Mouse (Mus musculus) NIH3T3 (cell line): ENCODE results near the gene Smg9.
A peak's percentile ranks its signal among the peaks of the same experiment; 100 is the strongest.

Source experiments
- DNase-seq: peaks from one replicate; pipeline ENCODE4 v3.0.0-alpha.2; 2012; ENCODE audit warnings: low read depth

The Smg9 gene

DNA sequence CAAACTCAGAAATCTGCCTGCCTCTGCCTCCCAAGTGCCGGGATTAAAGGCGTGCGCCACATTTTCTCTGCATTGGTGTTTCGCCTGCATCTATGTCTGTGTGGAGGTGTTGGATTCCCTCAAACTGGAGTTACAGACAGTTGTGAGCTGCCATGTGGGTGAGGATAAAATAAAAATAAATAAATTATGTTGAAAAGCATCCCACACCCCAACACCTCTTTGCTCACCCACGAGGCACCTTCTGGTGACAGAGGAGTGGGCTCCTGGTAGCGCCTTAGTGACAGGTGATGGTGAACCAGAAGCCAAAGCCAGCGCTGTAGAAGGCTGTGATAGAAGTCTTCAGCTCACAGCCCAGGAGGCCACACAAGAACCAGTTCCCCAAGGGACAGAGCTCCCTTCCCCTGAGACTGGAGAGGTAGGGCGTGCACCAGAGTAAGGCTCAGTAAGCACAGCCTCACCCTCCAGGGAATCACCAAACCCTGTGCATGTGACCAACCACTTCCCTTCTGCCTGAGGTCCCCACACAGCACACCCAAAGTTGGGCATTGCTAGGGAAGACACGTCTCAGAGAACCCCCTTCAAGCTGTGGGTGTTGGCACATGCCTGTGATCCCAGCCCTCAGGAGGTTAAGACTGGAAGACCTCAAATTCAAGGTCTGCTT, 46.0 kb downstream of the Smg9 start:
- DNase-seq, result no peak

GRCm38 (mm10) chr7:24446697-24447340, 47.4 kb downstream of the Smg9 start:
- DNase-seq, result no peak

DNA sequence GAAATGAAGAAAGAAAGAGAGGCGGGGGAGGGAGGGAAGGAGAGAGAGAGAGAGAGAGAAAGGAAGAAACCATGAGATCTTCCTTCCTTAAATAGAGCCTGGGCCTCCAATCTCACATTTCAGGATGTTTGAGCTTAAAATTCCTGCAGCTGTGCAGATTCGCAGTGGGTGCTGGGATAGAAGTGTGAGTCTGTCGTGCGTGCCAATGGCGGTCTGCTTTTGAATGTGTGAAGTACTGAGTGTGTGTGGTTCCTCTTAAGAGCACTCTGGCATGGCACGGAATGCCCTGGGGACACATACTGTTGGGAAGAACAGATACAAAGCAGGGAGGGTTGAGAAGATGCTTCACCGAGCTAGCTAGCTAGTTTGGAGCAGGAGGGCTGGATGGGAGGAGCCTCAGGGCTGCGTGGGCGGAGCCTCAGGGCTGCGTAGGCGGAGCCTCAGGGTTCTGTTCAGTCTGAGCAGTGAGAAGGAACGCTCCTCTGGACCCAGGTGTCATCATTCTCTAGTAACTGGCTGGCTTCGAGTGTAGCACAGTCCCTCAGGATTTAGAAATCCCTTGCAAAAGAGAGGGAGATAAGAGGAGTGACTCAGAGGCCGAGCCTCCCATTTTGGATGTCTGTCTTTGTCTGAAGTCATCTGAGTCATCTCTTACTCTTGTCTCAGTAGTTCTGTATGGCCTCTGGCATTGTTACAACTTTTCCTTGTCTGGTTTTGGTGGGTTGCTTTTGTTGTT, 49.5 kb downstream of the Smg9 start:
- DNase-seq, result peak; percentile 79

- DNase-seq, result no peak
Measured at GRCm38 (mm10) chr7:24450585-24451017, 51.2 kb downstream of the Smg9 start.

DNA sequence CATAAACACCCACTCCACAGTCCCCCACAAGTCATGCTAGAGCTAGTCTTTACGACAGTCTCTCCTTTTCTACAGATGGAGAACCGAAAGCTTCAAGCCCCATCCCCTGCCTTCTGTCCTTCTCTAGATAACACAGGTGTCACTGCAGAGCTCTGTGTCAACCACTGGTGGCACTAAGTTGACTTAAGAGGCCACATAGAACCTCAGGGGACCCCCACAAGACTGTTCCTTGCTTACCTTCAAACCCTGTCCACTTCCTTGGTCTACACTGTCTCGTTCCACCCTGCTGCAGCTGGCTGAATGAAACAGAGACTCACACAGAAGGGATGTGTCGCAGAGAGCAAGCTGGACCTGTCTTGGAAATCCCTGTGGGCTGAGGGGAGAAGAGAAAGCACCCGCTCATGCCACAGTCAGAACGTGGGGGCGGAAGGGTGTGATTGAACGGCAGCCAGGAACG, 52.5 kb downstream of the Smg9 start, which contains the start of gene Irgc1:
Gene Irgc1, minus strand, starts transcription at position 443 of the 457 bp plus-strand sequence.
- DNase-seq, result peak; percentile 39

DNA sequence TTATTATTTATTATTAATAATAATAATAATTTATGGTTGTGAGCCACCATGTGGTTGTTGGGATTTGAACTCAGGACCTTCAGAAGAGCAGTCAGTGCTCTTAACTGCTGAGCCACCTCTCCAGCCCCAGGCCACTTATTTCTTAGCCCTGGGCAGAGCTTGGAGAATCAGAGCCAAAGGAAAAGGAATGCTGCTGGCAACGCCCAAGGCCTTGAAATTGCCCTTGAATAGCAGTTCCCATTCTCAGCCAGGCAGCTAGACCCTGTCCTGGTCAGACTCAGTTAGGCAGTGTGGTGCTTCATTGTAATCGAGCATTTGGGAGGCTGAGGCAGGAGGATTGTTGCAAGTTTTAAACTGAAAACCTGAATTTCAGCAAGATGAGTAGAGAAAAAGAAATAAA, 54.8 kb downstream of the Smg9 start:
- DNase-seq, result no peak

DNA sequence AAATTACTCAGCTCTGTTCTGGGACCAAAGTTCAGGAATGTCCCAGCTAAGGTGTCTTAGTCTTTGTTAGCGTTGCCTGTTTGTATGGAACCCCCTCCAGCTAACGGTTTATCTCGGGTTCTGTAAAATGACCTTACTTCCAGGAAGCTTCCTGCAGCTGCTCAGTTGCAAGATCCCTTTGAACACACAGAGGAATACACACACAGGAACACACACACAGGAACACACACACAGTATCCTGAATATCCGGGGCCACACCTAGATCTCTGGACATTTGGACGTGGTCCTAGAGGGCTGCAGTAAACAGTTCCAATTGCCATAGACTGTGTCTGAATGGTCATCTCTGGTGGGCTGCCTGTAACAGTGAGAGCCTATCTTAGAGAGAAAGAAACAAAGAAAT, 56.3 kb downstream of the Smg9 start:
- no peak for DNase-seq

GRCm38 (mm10) chr7:24457726-24458370, 58.4 kb downstream of the Smg9 start:
- DNase-seq, result no peak

DNA sequence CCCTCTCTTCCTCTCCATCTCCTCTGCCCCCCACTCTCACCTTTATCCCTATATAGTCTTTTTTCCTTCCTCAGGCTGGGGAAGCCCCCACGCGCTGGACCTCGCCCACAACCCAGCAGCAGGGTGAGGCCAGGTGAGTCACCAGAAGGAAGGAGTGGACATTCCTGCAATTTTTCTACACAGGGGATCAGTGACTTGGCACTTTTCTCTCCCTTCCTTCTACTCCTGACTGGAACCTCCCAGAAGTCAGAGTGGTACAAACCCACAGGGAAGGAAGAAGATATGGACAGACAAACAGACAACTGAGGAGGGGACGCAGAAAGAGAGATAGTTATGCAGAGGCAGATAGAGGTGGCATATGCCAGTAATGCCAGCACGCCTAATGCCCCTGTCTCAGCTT, 60.0 kb downstream of the Smg9 start:
- DNase-seq, result peak; percentile 48

DNA sequence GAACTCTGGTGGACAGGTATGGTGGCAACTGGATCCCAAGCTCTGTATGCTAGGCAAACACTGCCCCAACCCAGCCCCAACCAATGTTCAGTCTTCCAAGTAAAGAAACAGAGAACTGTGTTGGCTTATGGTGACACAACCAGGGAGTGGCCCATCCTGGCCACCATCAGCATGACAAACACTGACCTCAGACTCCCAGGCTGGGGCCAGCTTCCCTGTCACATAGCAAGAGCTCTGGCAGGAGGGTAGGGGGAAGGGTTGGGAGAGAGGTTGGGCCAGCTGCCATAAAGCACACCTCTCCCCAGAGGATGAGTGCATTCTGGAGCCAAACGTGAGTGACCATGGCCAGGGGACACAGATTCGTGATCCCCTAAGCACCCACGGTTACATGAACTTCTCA, 60.4 kb downstream of the Smg9 start:
- DNase-seq, result no peak

DNA sequence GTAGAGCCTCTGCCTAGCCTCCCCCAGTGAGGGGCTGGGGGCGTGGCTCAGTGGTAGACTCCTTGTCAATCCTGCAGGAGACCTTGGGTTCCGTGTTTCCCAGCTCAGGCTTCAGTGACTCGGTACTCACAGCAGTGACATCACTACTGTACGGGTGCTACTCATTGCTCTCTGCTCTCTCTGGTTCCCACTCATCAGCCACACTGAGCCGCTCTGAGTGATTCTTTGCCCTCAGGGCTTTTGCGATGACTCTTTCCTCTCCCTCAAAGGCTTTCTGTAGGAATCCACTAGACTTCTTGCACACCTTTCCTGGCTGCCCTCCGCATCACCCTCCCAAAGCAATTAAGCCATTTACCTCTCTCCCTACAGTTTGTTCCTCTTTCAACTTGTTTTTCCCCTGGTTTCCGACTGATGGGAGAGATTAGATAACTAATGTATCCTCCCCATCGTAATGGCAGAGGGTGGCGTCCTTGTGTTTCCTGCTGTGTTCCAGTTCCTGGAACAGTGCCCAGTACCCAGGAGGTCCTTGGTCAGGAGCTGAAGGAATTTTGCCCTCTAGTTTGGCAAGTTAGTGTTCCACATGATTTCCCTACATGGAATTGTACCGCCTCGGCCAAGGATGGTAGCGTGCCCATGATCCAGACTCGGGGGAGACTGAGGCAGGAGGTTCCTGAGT, 62.1 kb downstream of the Smg9 start:
- DNase-seq, result peak; percentile 75

- DNase-seq, result peak; percentile 85
Measured at GRCm38 (mm10) chr7:24462388-24463319, 63.2 kb downstream of the Smg9 start, which contains the start of gene Plaur. Gene Plaur (plus strand): TSS chr7:24462484.

GRCm38 (mm10) chr7:24466835-24467234, 67.4 kb downstream of the Smg9 start:
- no peak for DNase-seq

GRCm38 (mm10) chr7:24467886-24468285, 68.5 kb downstream of the Smg9 start:
- no peak for DNase-seq

GRCm38 (mm10) chr7:24469126-24469525, 69.7 kb downstream of the Smg9 start:
- peak; percentile 41 for DNase-seq

DNA sequence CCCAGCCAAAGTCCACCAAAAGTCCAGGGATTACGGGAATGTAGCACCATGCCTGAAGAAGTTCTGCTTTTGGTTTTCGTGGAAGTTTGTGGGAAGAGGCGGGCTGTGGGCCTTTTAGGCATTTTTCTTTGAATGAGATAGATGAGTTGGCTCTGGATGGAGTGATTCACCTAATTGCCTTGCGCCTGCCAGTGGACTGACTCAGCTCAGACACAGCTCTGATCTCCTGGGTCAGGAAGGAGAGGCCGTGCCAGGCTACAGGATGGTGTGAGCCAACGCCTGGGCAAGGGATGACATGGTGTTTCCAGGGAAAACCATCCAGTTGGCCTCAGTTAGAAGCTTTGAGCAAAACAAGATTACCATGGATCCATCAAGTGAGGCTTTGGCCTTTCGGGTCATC, 70.9 kb downstream of the Smg9 start:
- peak; percentile 94 for DNase-seq
